Mouse (Mus musculus): ENCODE measurements around the gene Smyd3. TPM values are rescaled to one million over a fixed set of nuclear protein-coding genes. Genes with fewer than 3 reads are reported as not detected.

Gene Smyd3
- polyA plus RNA-seq, 1 experiment from 2014 or later: 5.8 TPM

- Histone ChIP-seq H3K4me2 (replicated peaks; ENCODE audit: low read depth, low read length) (no peak overlapping the region), H3K4me1 (ENCODE audit: insufficient read depth, low read depth, low read length) (no peaks in the 10 kb centered on the region; the same call in 1 of the 2 replicates), H3K4me3 (ENCODE audit: low read depth, low read length) (no peak overlapping the region), H3K27me3 (replicated peaks; ENCODE audit: insufficient read depth, low read length) (no peaks in the 10 kb centered on the region), H3K9me3 (ENCODE audit: low read length) (no peaks in the 10 kb centered on the region), H3K27ac (ENCODE audit: low read length) (no peak overlapping the region), H3K36me3 (ENCODE audit: insufficient read depth, low read length) (no peaks in the 10 kb centered on the region), H3K9ac (replicated peaks; ENCODE audit: low read depth) (no peak overlapping the region)
- WGBS: 93% methylated on average over 18 of the region's 18 CpGs
- DNase-seq (ENCODE audit: low spot score): no peak
- no peak for ATAC-seq
- TF ChIP-seq EP300 (IDR thresholded peaks at IDR 0.05) (no peak), CTCF (IDR thresholded peaks at IDR 0.05) (no peak)
Observed at GRCm38 (mm10) chr1:179106103-179106701, 411.6 kb downstream of the Smyd3 start.

DNA sequence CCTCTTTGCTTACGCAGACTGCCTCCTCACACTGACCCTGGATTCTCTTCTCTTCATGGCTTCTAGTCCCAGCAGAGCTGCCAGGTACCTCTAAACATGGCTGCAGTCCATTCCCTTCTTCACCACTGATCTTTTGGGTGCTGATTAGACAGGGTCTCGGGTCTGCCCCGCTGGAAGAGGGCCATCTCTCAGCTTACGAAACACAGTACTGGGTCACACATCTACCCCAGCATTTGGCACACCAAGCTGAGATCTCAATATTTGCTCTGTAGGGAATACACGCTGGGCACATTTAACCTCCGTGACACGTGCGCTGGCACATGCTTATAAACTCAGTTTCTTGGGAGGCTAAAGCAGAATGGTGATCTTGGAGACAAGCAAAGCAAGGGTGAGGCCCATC, 413.4 kb downstream of the Smyd3 start:
- Histone ChIP-seq H3K4me1 (ENCODE audit: insufficient read depth, low read depth, low read length) (no peaks in the 10 kb centered on the region; the same call in 1 of the 2 replicates), H3K36me3 (ENCODE audit: insufficient read depth, low read length) (no peaks in the 10 kb centered on the region), H3K4me2 (replicated peaks; ENCODE audit: low read depth, low read length) (no peak overlapping the region), H3K4me3 (ENCODE audit: low read depth, low read length) (no peak overlapping the region), H3K9me3 (ENCODE audit: low read length) (no peaks in the 10 kb centered on the region), H3K27ac (ENCODE audit: low read length) (no peak overlapping the region), H3K27me3 (replicated peaks; ENCODE audit: insufficient read depth, low read length) (no peaks in the 10 kb centered on the region), H3K9ac (replicated peaks; ENCODE audit: low read depth) (no peak overlapping the region)
- DNase-seq (ENCODE audit: low spot score): no peak
- WGBS: 85% methylated on average over 8 of the region's 8 CpGs
- TF ChIP-seq CTCF (IDR thresholded peaks at IDR 0.05): no peak
- no peak for TF ChIP-seq EP300 (IDR thresholded peaks at IDR 0.05)
- no peak for ATAC-seq

GRCm38 (mm10) chr1:179096993-179097392, 420.8 kb downstream of the Smyd3 start:
- DNase-seq (ENCODE audit: low spot score): no peak
- Histone ChIP-seq H3K27ac (ENCODE audit: low read length) (no peak overlapping the region), H3K9ac (replicated peaks; ENCODE audit: low read depth) (no peak overlapping the region), H3K36me3 (ENCODE audit: insufficient read depth, low read length) (no peaks in the 10 kb centered on the region), H3K4me3 (ENCODE audit: low read depth, low read length) (no peak overlapping the region), H3K4me1 (ENCODE audit: insufficient read depth, low read depth, low read length) (no peaks in the 10 kb centered on the region), H3K4me2 (replicated peaks; ENCODE audit: low read depth, low read length) (no peak overlapping the region), H3K27me3 (replicated peaks; ENCODE audit: insufficient read depth, low read length) (no peaks in the 10 kb centered on the region), H3K9me3 (ENCODE audit: low read length) (no peaks in the 10 kb centered on the region)
- TF ChIP-seq CTCF (IDR thresholded peaks at IDR 0.05) (no peak), EP300 (IDR thresholded peaks at IDR 0.05) (no peak)
- no peak for ATAC-seq
- WGBS: 65% methylated on average over 8 of the region's 8 CpGs

DNA sequence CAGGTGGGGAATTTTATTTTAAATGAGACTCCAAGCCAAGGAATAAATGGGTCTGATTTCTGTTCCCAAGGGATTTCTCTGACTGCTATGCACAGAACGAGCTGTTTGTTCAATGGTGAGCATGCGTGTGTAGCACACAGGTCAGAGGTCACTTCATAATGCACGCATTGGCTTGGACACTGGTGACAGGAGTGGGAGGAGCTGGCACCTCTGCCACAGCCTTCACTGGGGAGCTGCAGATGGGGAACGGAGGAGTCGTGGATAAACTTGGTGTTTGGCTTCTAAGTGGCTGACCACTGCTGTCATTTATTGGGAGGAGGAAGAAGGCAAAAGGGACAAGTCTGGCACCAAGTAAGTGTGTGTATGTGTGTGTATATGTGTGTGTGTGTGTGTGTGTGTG, 421.5 kb downstream of the Smyd3 start:
- H3K4me2 ChIP-seq (replicated peaks; ENCODE audit: low read depth, low read length): no peak overlapping the region
- H3K4me1 ChIP-seq (ENCODE audit: insufficient read depth, low read depth, low read length): no peaks in the 10 kb centered on the region
- TF ChIP-seq CTCF (IDR thresholded peaks at IDR 0.05) (no peak), EP300 (IDR thresholded peaks at IDR 0.05) (no peak)
- H3K36me3 ChIP-seq (ENCODE audit: insufficient read depth, low read length): no peaks in the 10 kb centered on the region
- no peak overlapping the region for H3K27ac ChIP-seq (ENCODE audit: low read length)
- DNase-seq (ENCODE audit: low spot score) (no peak), ATAC-seq (no peak)
- H3K9ac ChIP-seq (replicated peaks; ENCODE audit: low read depth): no peak overlapping the region
- H3K27me3 ChIP-seq (replicated peaks; ENCODE audit: insufficient read depth, low read length): no peaks in the 10 kb centered on the region
- H3K4me3 ChIP-seq (ENCODE audit: low read depth, low read length): no peak overlapping the region
- WGBS: 63% methylated on average over 5 of the region's 5 CpGs
- no peaks in the 10 kb centered on the region for H3K9me3 ChIP-seq (ENCODE audit: low read length)

DNA sequence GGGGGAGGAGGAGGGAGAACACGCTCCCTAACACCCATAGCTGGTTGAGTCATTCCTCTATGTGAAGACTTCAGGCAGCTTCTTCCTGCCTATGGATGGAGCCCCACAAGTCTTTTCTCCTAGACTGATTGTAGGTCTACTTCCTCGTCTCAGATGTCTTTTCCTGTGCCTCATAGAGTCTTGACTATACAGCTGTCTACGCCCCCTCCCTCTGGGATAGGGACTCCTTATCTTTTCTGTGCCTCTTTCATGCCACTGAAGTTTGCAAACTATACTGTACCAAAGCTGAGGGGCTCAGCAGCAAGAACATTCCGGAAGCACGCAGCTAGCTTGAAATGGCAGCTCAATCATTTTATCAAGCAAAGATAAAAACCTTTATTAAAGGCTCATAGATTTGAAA, 428.7 kb downstream of the Smyd3 start:
- H3K4me3 ChIP-seq (ENCODE audit: low read depth, low read length): no peak overlapping the region
- no peaks in the 10 kb centered on the region for H3K27me3 ChIP-seq (replicated peaks; ENCODE audit: insufficient read depth, low read length)
- no peak overlapping the region for H3K9ac ChIP-seq (replicated peaks; ENCODE audit: low read depth)
- WGBS: 71% methylated on average over 5 of the region's 5 CpGs
- no peaks in the 10 kb centered on the region for H3K4me1 ChIP-seq (ENCODE audit: insufficient read depth, low read depth, low read length)
- no peak for ATAC-seq
- DNase-seq (ENCODE audit: low spot score): no peak
- H3K4me2 ChIP-seq (replicated peaks; ENCODE audit: low read depth, low read length): no peak overlapping the region
- TF ChIP-seq CTCF (IDR thresholded peaks at IDR 0.05): no peak
- no peak for TF ChIP-seq EP300 (IDR thresholded peaks at IDR 0.05)
- no peak overlapping the region for H3K27ac ChIP-seq (ENCODE audit: low read length)
- no peaks in the 10 kb centered on the region for H3K9me3 ChIP-seq (ENCODE audit: low read length)
- H3K36me3 ChIP-seq (ENCODE audit: insufficient read depth, low read length): no peaks in the 10 kb centered on the region

DNA sequence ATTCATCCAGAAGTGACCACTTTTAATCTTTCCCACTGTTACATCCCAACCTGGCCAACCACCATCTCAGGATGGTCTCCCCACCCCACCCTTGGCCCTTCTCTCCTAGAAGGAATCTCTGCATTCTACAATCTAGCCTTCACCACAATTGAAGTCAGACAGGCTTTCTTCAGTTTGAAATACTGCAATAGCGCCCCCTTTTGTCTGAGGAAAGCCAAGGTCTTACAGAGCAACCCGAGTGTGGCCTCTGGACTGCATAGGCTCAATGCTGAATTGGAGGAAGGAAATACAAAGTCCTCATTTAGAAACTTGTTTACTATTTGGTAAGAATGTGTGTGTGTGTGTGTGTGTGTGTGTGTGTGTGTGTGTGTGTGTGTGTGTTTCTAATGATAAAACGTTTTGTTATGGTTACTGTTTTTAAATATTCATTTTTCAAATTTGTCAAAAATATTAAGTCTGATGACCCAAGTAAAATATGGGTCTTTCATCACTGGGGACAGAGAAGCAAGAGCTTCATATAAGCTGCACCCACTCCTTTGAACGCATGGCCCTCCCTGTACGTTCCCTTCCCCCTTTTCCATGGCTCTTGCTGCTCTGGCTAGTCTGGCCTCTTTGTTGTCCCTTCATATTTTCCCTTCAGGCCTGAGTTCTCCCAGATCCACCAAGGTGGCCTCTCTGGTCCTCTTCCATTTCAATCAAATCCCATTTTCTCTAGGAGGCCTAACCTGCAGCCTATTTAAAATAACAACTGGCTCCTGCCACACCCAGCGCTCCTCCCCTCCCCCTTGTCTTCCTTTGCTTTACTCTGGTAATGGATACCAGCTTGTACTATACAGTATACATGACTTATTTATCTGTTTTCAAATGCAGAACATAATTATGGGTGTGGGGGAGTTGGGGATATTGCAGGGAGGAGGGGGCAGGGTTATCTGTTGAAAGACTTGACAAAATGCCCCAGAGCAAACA, 430.5 kb downstream of the Smyd3 start:
- no peak overlapping the region for H3K4me3 ChIP-seq (ENCODE audit: low read depth, low read length)
- WGBS: 39% methylated on average over 6 of the region's 6 CpGs
- ATAC-seq (peak; percentile 78), DNase-seq (ENCODE audit: low spot score) (peak; percentile 76)
- no peaks in the 10 kb centered on the region for H3K4me1 ChIP-seq (ENCODE audit: insufficient read depth, low read depth, low read length)
- no peak overlapping the region for H3K27ac ChIP-seq (ENCODE audit: low read length)
- no peaks in the 10 kb centered on the region for H3K9me3 ChIP-seq (ENCODE audit: low read length)
- H3K27me3 ChIP-seq (replicated peaks; ENCODE audit: insufficient read depth, low read length): no peaks in the 10 kb centered on the region
- no peak overlapping the region for H3K4me2 ChIP-seq (replicated peaks; ENCODE audit: low read depth, low read length)
- no peak overlapping the region for H3K9ac ChIP-seq (replicated peaks; ENCODE audit: low read depth)
- H3K36me3 ChIP-seq (ENCODE audit: insufficient read depth, low read length): no peaks in the 10 kb centered on the region
- TF ChIP-seq CTCF (IDR thresholded peaks at IDR 0.05): peak; percentile 75
- peak; percentile 48 for TF ChIP-seq EP300 (IDR thresholded peaks at IDR 0.05)
